Mouse (Mus musculus) hindbrain, embryonic 14.5 days (tissue): Measurements from ENCODE around the gene Plaur. TPM values are rescaled to one million over a fixed set of nuclear protein-coding genes. Genes with fewer than 3 reads are reported as not detected.

Source experiments
- ATAC-seq: fragments of 200-750 bp; cut with Nextera tagmentation; 2 replicates; pipeline ENCODE4 v1.8.0; 2017; ENCODE audit warnings: moderate number of reproducible peaks, mild to moderate bottlenecking, moderate TSS enrichment, moderate library complexity; ENCODE audit not compliant: low FRiP score
- DNase-seq: peaks from one replicate; pipeline ENCODE4 v3.0.0-alpha.2; 2015; ENCODE audit warnings: low spot score
- H3K27ac ChIP-seq: fragments of 300-500 bp; sonication (generic); 2 replicates; pipeline ENCODE4 v1.5.1; 2014; ENCODE audit warnings: mild to moderate bottlenecking, moderate library complexity
- H3K27me3 ChIP-seq: fragments of 300-500 bp; sonication (generic); 2 replicates; pipeline ENCODE4 v1.6.1; 2014; ENCODE audit warnings: mild to moderate bottlenecking, low read length, mixed read lengths; ENCODE audit not compliant: control insufficient read depth, insufficient read depth
- H3K36me3 ChIP-seq: fragments of 300-500 bp; sonication (generic); replicated peaks from 2 replicates; pipeline ENCODE4 v1.6.1; 2014; ENCODE audit not compliant: control insufficient read depth, insufficient read depth
- H3K4me1 ChIP-seq: fragments of 300-500 bp; sonication (generic); replicated peaks from 2 replicates; pipeline ENCODE4 v1.6.1; 2014; ENCODE audit warnings: antibody characterized with exemption, low read length, mixed read lengths; ENCODE audit not compliant: control insufficient read depth, insufficient read depth
- H3K4me2 ChIP-seq: fragments of 300-500 bp; sonication (generic); replicated peaks from 2 replicates; pipeline ENCODE4 v1.6.1; 2014; ENCODE audit warnings: mild to moderate bottlenecking, moderate library complexity
- H3K4me3 ChIP-seq: fragments of 300-500 bp; sonication (generic); replicated peaks from 2 replicates; pipeline ENCODE4 v1.5.1; 2014; ENCODE audit warnings: mild to moderate bottlenecking, low read length
- H3K9ac ChIP-seq: fragments of 300-500 bp; sonication (generic); 2 replicates; pipeline ENCODE4 v1.6.1; 2014
- H3K9me3 ChIP-seq: fragments of 300-500 bp; sonication (generic); 2 replicates; pipeline ENCODE4 v1.6.1; 2016; ENCODE audit warnings: low read length; ENCODE audit not compliant: control insufficient read depth
- WGBS: fragments of 180-500 bp; shearing (Covaris S2); extraction: QIAGEN DNeasy Blood & Tissue Kit; methylation state at CpG from one replicate; pipeline ENCODE4 v1.1.7; 2014; 5-methylcytosine and 5-hydroxymethylcytosine counted together
- polyA plus RNA-seq: library from polyadenylated mRNA; unstranded; fragments of >200 nt; fragmentation: Nextera tagmentation; extraction: Ambion mirVana; gene quantifications from 2 replicates; pipeline ENCODE4 v1.2.1, GENCODE M21; 2014

Plaur gene
- polyA plus RNA-seq, 1 experiment from 2014 or later, result 1.6 TPM

DNA sequence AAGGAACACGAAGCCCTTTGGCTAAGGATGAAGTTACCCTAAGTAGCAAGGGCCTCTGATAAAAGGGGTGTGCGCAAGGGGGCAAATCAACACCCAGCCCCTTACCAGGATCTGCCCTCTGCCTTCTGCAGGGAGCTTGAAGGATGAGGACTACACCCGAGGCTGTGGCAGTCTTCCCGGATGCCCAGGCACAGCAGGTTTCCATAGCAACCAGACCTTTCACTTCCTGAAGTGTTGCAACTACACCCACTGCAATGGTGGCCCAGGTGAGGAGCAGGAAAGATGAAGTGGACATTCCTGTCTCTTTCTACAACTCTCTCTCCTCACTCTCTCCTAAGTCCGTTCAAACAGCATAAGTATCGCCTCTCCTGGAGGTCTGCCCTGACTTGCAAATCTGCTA, 10.2 kb downstream of the Plaur start:
- H3K9me3 ChIP-seq, result no peaks in the 10 kb centered on the region
- WGBS, result 71% methylated on average over 6 of the region's 6 CpGs
- no peak for ATAC-seq

DNA sequence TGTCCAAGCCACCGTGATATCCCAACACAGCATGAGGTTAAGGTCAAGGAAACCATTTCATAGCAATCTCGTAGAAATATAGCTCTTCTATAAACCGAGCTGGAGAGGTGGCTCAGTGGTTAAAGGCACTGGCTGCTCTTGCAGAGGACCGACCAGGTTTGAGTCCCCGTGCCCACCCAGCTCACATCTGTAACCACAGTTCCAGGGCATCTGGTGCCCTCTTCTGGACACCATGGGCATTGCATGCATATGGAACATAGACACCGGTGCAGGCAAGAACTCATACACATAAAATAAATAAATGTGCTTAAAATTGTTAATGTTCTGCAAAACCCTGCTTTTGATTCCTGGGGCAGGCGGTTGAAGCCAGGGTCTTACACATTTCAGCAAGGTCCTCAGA, 10.7 kb downstream of the Plaur start:
- ATAC-seq (no peak), DNase-seq (no peak)
- H3K36me3 ChIP-seq, result no peaks in the 10 kb centered on the region
- no peak overlapping the region for H3K9ac ChIP-seq
- H3K4me1 ChIP-seq, result no peaks in the 10 kb centered on the region
- no peak overlapping the region for H3K27ac ChIP-seq
- no peak overlapping the region for H3K4me2 ChIP-seq
- 80% methylated on average over 7 of the region's 7 CpGs for WGBS
- H3K4me3 ChIP-seq, result no peak overlapping the region
- H3K27me3 ChIP-seq, result no peaks in the 10 kb centered on the region
- no peaks in the 10 kb centered on the region for H3K9me3 ChIP-seq

More for the DNA sequence above, 10.2 kb downstream of the Plaur start:
- no peak overlapping the region for H3K9ac ChIP-seq
- H3K36me3 ChIP-seq, result no peaks in the 10 kb centered on the region
- H3K4me2 ChIP-seq, result no peak overlapping the region
- no peak for DNase-seq
- H3K27me3 ChIP-seq, result no peaks in the 10 kb centered on the region
- H3K4me1 ChIP-seq, result no peaks in the 10 kb centered on the region
- no peak overlapping the region for H3K4me3 ChIP-seq
- no peak overlapping the region for H3K27ac ChIP-seq

GRCm38 (mm10) chr7:24473913-24474529, 11.7 kb downstream of the Plaur start:
- Histone ChIP-seq H3K27ac (no peak overlapping the region), H3K9me3 (no peaks in the 10 kb centered on the region), H3K4me1 (no peaks in the 10 kb centered on the region), H3K4me2 (no peak overlapping the region), H3K36me3 (no peaks in the 10 kb centered on the region), H3K9ac (no peak overlapping the region), H3K27me3 (no peaks in the 10 kb centered on the region), H3K4me3 (no peak overlapping the region)
- ATAC-seq (peak; percentile 44), DNase-seq (peak; percentile 63)
- 38% methylated on average over 10 of the region's 10 CpGs for WGBS

DNA sequence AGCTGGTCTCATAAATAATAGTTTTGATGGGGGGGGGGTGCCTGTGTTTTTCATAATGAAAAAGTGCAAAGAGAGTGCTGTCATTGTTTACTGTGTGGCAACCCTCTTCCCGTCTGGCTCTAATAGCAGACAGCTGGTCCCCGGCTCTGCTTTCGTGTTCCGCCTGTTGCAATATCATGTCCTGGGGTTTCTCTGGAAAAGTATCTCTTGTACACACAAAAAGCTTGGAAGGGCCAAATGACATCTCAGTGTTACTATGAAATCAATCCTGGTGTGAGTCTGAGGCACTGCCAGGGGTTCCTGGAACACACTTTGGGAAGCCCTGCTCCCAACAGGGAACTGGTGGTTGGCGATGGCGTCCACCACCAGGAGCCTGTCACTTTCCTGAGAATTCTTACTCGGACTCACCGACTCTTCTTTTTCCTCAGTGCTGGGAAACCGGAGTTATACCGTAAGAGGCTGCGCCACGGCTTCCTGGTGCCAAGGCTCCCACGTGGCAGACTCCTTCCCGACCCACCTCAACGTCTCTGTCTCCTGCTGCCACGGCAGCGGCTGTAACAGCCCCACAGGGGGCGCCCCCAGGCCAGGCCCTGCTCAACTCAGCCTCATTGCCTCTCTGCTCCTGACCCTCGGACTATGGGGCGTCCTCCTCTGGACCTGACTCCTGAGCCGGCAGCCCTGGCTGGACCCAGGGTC, 12.7 kb downstream of the Plaur start:
- H3K4me1 ChIP-seq, result peaks cover 3% of the 10 kb centered on the region; the same call in 1 of the 2 replicates
- no peaks in the 10 kb centered on the region for H3K9me3 ChIP-seq
- no peak overlapping the region for H3K27ac ChIP-seq
- no peak overlapping the region for H3K9ac ChIP-seq
- no peaks in the 10 kb centered on the region for H3K36me3 ChIP-seq
- H3K4me3 ChIP-seq, result no peak overlapping the region
- ATAC-seq (no peak), DNase-seq (no peak)
- H3K4me2 ChIP-seq, result no peak overlapping the region
- WGBS, result 28% methylated on average over 21 of the region's 21 CpGs
- H3K27me3 ChIP-seq, result no peaks in the 10 kb centered on the region

- Histone ChIP-seq H3K36me3 (no peaks in the 10 kb centered on the region), H3K27ac (no peak overlapping the region), H3K9ac (no peak overlapping the region), H3K4me3 (no peak overlapping the region), H3K27me3 (no peaks in the 10 kb centered on the region), H3K4me2 (no peak overlapping the region), H3K4me1 (peaks cover 16% of the 10 kb centered on the region), H3K9me3 (no peaks in the 10 kb centered on the region)
- no peak for ATAC-seq
- 80% methylated on average over 8 of the region's 8 CpGs for WGBS
- no peak for DNase-seq
These were observed 14.1 kb downstream of the Plaur start for GRCm38 (mm10) chr7:24476338-24476737.

DNA sequence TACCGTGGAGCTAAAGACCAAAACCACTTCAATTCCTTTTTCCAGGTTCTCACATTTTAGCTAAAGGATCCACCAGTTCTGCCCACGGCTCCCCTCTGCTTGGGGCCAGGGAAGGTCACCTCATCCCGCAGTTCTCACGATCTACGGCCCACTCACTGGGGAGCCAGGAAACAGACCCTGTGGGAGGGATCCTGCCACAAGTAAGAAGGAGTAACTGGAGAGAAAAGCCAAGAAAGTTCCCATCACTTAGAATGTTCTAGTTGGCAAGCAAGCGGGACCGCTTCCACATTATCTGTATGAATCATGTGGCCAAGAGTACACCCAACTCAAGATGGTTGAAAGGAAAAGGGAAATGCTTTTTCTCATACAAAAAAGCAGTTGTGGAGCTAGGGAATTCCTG, 14.6 kb downstream of the Plaur start:
- 85% methylated on average over 7 of the region's 7 CpGs for WGBS
- Histone ChIP-seq H3K9ac (no peak overlapping the region), H3K27ac (no peak overlapping the region), H3K4me1 (peaks cover 16% of the 10 kb centered on the region), H3K4me2 (no peak overlapping the region), H3K36me3 (no peaks in the 10 kb centered on the region), H3K27me3 (no peaks in the 10 kb centered on the region), H3K9me3 (no peaks in the 10 kb centered on the region), H3K4me3 (no peak overlapping the region)
- ATAC-seq, result no peak
- no peak for DNase-seq

DNA sequence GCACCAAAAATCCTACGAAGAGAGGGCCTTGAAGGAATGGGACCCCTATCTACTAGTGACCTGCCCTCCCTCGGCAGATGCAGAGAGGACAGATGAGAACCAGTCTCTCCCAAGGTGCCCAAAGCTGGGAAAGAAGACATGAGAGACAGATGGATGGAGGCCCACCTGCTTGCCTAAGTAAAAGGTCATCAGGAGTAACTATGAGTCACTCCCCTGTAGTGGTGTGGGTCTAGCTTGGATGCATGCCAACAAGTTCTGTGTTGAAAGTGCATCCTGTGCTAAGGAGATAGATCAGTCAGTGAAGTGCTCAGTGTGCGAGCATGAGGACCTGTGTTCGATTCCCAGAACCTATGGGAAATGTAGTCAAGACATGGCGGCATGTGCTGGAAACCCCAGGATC, 16.6 kb downstream of the Plaur start:
- H3K27ac ChIP-seq, result no peak overlapping the region
- DNase-seq (no peak), ATAC-seq (no peak)
- H3K4me3 ChIP-seq, result no peak overlapping the region
- 90% methylated on average over 5 of the region's 5 CpGs for WGBS
- no peak overlapping the region for H3K4me2 ChIP-seq
- no peaks in the 10 kb centered on the region for H3K27me3 ChIP-seq
- peaks cover 28% of the 10 kb centered on the region for H3K4me1 ChIP-seq
- H3K9me3 ChIP-seq, result no peaks in the 10 kb centered on the region
- no peaks in the 10 kb centered on the region for H3K36me3 ChIP-seq
- H3K9ac ChIP-seq, result no peak overlapping the region

DNA sequence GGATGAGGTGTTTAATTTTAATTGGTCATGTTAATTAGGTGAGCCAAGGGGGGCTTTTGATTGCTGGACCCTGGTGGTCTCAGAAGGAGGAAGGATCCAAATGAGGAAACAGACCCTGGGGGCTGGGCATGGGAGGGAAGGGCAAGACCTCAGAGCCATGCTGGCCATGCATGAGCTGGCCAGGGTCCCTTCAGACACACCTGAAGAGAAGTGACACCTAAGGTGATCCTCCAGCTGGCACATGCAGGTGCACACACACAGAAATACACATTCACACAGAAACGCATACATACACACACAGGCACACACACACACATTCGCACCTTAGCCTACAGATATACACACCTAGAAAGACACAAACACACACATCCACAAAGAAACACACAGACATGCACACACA, 17.4 kb downstream of the Plaur start:
- H3K4me2 ChIP-seq, result peak overlapping the region; percentile 76
- 0 out of 2 replicates have a peak overlapping the region, but pooled peaks have one; percentile 84 for H3K4me3 ChIP-seq
- WGBS, result 95% methylated on average over 2 of the region's 2 CpGs
- H3K36me3 ChIP-seq, result no peaks in the 10 kb centered on the region
- no peak overlapping the region for H3K9ac ChIP-seq
- DNase-seq (no peak), ATAC-seq (no peak)
- H3K27ac ChIP-seq, result 0 out of 2 replicates have a peak overlapping the region, but pooled peaks have one; percentile 14
- no peaks in the 10 kb centered on the region for H3K27me3 ChIP-seq
- peaks cover 35% of the 10 kb centered on the region for H3K4me1 ChIP-seq
- H3K9me3 ChIP-seq, result no peaks in the 10 kb centered on the region

GRCm38 (mm10) chr7:24480121-24480941, 18.0 kb downstream of the Plaur start:
- DNase-seq, result no peak
- Histone ChIP-seq H3K9ac (peak overlapping the region; percentile 28; the same call in 1 of the 2 replicates), H3K36me3 (no peaks in the 10 kb centered on the region), H3K9me3 (no peaks in the 10 kb centered on the region), H3K27me3 (no peaks in the 10 kb centered on the region), H3K4me1 (peaks cover 42% of the 10 kb centered on the region), H3K27ac (0 out of 2 replicates have a peak overlapping the region, but pooled peaks have one; percentile 14), H3K4me2 (peak overlapping the region; percentile 76), H3K4me3 (peak overlapping the region; percentile 84)
- 53% methylated on average over 18 of the region's 18 CpGs for WGBS
- ATAC-seq, result no peak
